15 mouse cellular contexts compared by ENCODE assay signal in the genomic region with DNA sequence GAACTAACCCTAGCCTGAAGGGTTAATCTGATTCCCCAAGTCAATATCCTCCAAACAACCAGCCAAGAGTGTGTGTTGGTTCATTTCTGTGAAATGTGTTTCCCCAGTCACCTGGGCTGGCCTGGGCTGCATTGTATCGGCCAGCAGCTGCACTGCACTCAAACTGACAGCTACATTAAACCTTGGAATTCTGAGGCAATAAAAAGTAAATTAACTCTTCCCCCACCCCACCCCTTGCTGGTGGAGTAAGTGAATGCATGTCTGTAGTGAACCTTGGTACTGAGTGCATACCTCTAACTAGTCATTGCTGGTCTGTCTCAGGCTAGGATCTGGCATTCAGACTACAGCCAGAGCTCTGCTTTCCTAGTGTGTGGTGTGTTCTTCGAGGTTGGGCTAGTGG.
DNase-seq lines count a peak whose midpoint lies in the region; ATAC-seq lines count a peak whose summit lies in the region.
"Had no signal": no experiment of that assay in that cellular context is flagged by ENCODE, and none has a peak within 500 bp of the region (broad histone marks: within the 10 kb centered on the region; RNA-seq: fewer than 3 reads in every experiment).

No protein-coding gene starts in this region.

- no peaks in the 10 kb centered on the region for H3K9me3 ChIP-seq in kidney, embryonic 14.5 days (ENCODE audit: control insufficient read depth, low read length)
- H3K9me3 ChIP-seq in embryonic facial prominence, embryonic 12.5 days = no peaks in the 10 kb centered on the region
- no peaks in the 10 kb centered on the region for H3K9me3 ChIP-seq in limb, embryonic 11.5 days (ENCODE audit: control insufficient read depth, low read length)
- H3K9me3 ChIP-seq: forebrain, embryonic 13.5 days had no signal

- H3K27ac ChIP-seq in kidney, embryonic 14.5 days (ENCODE audit: low read depth, low read length) = peak overlapping the region; percentile 98; the same call in 1 of the 2 replicates
- peak overlapping the region; percentile 71 for H3K27ac ChIP-seq in brown adipose tissue, adult 24 weeks (replicated peaks; ENCODE audit: low read depth, low read length)
- peak overlapping the region; percentile 82; the same call in 1 of the 2 replicates for H3K27ac ChIP-seq in embryonic facial prominence, embryonic 12.5 days
- H3K27ac ChIP-seq in limb, embryonic 11.5 days (replicated peaks; ENCODE audit: low read depth, low read length) = peak overlapping the region; percentile 83
- H3K27ac ChIP-seq: forebrain, embryonic 13.5 days; layer of hippocampus, adult 2 months had no signal

- no peak overlapping the region; the same call in 1 of the 2 replicates for H3K9ac ChIP-seq in kidney, embryonic 14.5 days (ENCODE audit: low read depth, low read length)
- no peak overlapping the region for H3K9ac ChIP-seq in embryonic facial prominence, embryonic 12.5 days
- no peak overlapping the region for H3K9ac ChIP-seq in limb, embryonic 11.5 days (ENCODE audit: low read length)
- H3K9ac ChIP-seq: forebrain, embryonic 13.5 days had no signal

- no peaks in the 10 kb centered on the region for H3K27me3 ChIP-seq in kidney, embryonic 14.5 days (ENCODE audit: control insufficient read depth, insufficient read depth, low read length)
- H3K27me3 ChIP-seq in embryonic facial prominence, embryonic 12.5 days = no peaks in the 10 kb centered on the region
- H3K27me3 ChIP-seq in limb, embryonic 11.5 days (ENCODE audit: control insufficient read depth, insufficient read depth, low read length) = no peaks in the 10 kb centered on the region
- H3K27me3 ChIP-seq: forebrain, embryonic 13.5 days had no signal

- H3K4me1 ChIP-seq in kidney, embryonic 14.5 days (ENCODE audit: control insufficient read depth, insufficient read depth, low read length) = peaks cover 68% of the 10 kb centered on the region
- peaks cover 68% of the 10 kb centered on the region for H3K4me1 ChIP-seq in brown adipose tissue, adult 24 weeks (ENCODE audit: control insufficient read depth, insufficient read depth, insufficient read length, low read length)
- peaks cover 85% of the 10 kb centered on the region for H3K4me1 ChIP-seq in embryonic facial prominence, embryonic 12.5 days
- H3K4me1 ChIP-seq in limb, embryonic 11.5 days (ENCODE audit: control insufficient read depth, insufficient read depth, low read length) = peaks cover 65% of the 10 kb centered on the region

- no peak overlapping the region for H3K4me2 ChIP-seq in kidney, embryonic 14.5 days (replicated peaks; ENCODE audit: low read depth, low read length)
- H3K4me2 ChIP-seq in embryonic facial prominence, embryonic 12.5 days (replicated peaks) = no peak overlapping the region
- no peak overlapping the region for H3K4me2 ChIP-seq in limb, embryonic 11.5 days (ENCODE audit: low read depth, severe bottlenecking)
- H3K4me2 ChIP-seq: forebrain, embryonic 13.5 days had no signal

- H3K36me3 ChIP-seq in kidney, embryonic 14.5 days (ENCODE audit: control insufficient read depth, insufficient read depth, low read length) = 0 out of 2 replicates have a peak, but pooled peaks cover under 1% of the 10 kb centered on the region
- no peaks in the 10 kb centered on the region for H3K36me3 ChIP-seq in embryonic facial prominence, embryonic 12.5 days
- H3K36me3 ChIP-seq in limb, embryonic 11.5 days (ENCODE audit: control insufficient read depth, insufficient read depth, low read length) = no peaks in the 10 kb centered on the region

- ATAC-seq in kidney, embryonic 14.5 days (ENCODE audit: low FRiP score, low TSS enrichment) = peak; percentile 56
- no peak; the same call in 1 of the 2 replicates for ATAC-seq in embryonic facial prominence, embryonic 12.5 days (ENCODE audit: insufficient number of reproducible peaks, insufficient read depth, low FRiP score, low TSS enrichment)
- peak; percentile 82 for ATAC-seq in limb, embryonic 11.5 days (ENCODE audit: insufficient number of reproducible peaks, low FRiP score, low TSS enrichment, low read depth)
- ATAC-seq: forebrain, embryonic 13.5 days had no signal

- H3K4me3 ChIP-seq in kidney, embryonic 14.5 days (ENCODE audit: low read length) = no peak overlapping the region
- H3K4me3 ChIP-seq in brown adipose tissue, adult 24 weeks (ENCODE audit: insufficient read depth, low read depth, low read length) = no peak overlapping the region
- H3K4me3 ChIP-seq in embryonic facial prominence, embryonic 12.5 days = no peak overlapping the region
- no peak overlapping the region for H3K4me3 ChIP-seq in limb, embryonic 11.5 days (ENCODE audit: low read depth, low read length)
- H3K4me3 ChIP-seq: forebrain, embryonic 13.5 days; layer of hippocampus, adult 2 months had no signal

- WGBS in kidney, embryonic 14.5 days = 15% methylated on average over 2 of the region's 2 CpGs
- WGBS in embryonic facial prominence, embryonic 12.5 days = 54% methylated on average over 2 of the region's 2 CpGs
- 24% methylated on average over 2 of the region's 2 CpGs for WGBS in limb, embryonic 11.5 days

- no peak for DNase-seq in kidney, postnatal 25 days
- peak; percentile 75 for DNase-seq in limb, embryonic 11.5 days (ENCODE audit: low spot score)
- DNase-seq in urinary bladder, postnatal 36 days (ENCODE audit: low spot score in 2 of 2) = no peak
- no peak for DNase-seq in layer of hippocampus, adult 9-10 months (ENCODE audit: low spot score)
- DNase-seq: adrenal gland, postnatal 36 days; cerebellum, adult 11-12 months; gastrocnemius, postnatal 25 days; lung, postnatal 36 days; midbrain, embryonic 14.5 days; right cerebral cortex, postnatal 14 days had no signal
